Mouse (Mus musculus) lung, adult 18-20 months (tissue): ENCODE results near the gene Mrpl35.

Experiments used
- DNase-seq, 2 experiments: peaks; one replicate each; pipeline ENCODE4 v3.0.0; 2022; ENCODE audit warnings: mixed read lengths in 2 of 2

Gene Mrpl35

GRCm38 (mm10) chr6:71799391-71799790, 27.4 kb downstream of the Mrpl35 start:
- DNase-seq = no peak

DNA sequence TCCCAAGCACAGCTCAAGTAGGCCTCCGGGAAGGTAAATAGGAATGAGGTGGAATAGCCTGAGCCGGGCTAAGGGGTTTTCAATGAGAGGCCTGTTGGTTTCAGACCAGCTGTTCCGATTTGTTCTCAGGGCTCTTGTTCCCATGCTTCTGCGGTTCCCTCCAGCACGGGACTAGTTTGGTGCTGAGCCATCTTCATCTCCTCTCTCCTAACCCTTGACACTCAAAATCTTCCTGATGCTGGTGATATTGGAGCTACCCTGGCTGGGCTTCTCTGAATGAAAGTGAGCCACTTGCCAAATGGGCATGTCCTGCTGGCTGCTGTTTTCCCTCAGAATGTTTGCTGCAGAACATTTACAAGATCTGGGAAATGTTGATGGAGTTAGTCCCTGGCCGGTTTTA, 35.0 kb downstream of the Mrpl35 start:
- no peak for DNase-seq

DNA sequence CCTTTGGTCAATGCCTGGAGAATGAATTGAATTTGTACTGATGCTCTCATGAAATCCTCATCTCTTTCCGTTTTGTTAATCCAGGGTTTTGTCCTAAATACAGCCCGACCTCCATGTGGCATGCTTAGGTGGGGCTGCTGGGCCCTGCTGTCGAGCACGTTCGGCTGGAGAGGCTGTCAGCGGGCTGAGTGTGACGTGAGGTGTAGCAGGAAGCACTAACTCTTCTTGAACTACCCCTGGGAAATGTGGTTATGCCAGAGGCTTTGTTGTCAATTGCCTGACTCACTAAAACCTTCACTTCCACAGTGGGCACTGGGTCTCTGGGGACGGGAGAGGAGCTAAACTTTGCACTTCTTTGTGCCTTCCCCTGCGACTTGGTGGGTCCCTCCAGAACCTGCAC, 38.4 kb downstream of the Mrpl35 start:
- no peak for DNase-seq

GRCm38 (mm10) chr6:71783165-71783564, 43.6 kb downstream of the Mrpl35 start:
- DNase-seq = no peak

GRCm38 (mm10) chr6:71780431-71780830, 46.3 kb downstream of the Mrpl35 start:
- DNase-seq = no peak

DNA sequence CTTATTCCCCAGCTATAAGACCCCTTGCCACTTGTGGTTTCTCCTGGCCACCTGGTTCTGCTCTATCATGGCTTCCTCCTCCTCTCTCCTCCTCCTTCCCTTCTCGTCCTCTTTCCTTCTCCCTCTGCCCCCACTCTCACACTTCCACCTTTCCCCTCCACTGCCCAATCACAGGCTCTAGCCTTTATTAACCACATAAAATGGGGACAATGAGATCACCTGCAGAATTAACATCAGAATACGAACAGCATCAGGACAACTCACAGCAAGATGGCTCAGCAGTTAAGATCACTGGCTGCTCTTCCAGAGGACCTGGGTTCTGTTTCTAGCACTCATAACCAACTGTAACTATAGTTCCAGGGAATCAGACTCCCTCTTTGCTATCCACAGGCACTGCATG, 46.9 kb downstream of the Mrpl35 start:
- DNase-seq = no peak

- DNase-seq = no peak
Observed at GRCm38 (mm10) chr6:71778016-71778415, 48.8 kb downstream of the Mrpl35 start.

DNA sequence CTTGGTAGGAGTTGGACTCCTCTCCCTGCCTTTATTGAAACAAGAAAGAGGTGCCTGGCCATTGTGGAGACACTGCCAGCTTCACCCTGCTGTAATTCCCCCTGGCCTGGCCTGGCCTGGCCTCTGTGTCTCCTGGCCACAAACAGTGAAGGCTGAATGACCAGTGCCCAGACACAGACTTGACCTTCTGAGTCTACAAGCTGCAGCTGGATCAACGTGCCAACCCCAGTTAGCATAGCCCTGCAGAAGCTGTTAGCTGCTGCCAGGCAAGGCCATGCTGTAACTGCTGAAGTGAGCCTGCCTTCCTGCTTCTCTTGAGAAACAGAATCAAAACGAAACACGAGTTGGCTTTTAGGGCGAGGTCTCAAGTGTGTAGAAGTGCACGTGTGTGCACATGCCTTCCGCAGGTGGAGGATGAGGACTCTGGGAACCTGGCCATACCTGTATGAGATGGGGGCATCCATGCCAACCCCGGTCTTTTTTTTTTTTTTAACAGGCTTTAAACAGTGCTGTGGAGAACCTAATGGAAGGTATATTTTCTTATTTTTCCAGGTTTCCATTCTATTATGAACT, 54.0 kb downstream of the Mrpl35 start:
- DNase-seq = peak; percentile 16 to 29

- DNase-seq = no peak
Observed at GRCm38 (mm10) chr6:71772156-71772555, 54.6 kb downstream of the Mrpl35 start.

- DNase-seq = no peak
Observed at GRCm38 (mm10) chr6:71771282-71771681, 55.5 kb downstream of the Mrpl35 start.

GRCm38 (mm10) chr6:71770856-71771255, 55.9 kb downstream of the Mrpl35 start:
- DNase-seq = no peak

DNA sequence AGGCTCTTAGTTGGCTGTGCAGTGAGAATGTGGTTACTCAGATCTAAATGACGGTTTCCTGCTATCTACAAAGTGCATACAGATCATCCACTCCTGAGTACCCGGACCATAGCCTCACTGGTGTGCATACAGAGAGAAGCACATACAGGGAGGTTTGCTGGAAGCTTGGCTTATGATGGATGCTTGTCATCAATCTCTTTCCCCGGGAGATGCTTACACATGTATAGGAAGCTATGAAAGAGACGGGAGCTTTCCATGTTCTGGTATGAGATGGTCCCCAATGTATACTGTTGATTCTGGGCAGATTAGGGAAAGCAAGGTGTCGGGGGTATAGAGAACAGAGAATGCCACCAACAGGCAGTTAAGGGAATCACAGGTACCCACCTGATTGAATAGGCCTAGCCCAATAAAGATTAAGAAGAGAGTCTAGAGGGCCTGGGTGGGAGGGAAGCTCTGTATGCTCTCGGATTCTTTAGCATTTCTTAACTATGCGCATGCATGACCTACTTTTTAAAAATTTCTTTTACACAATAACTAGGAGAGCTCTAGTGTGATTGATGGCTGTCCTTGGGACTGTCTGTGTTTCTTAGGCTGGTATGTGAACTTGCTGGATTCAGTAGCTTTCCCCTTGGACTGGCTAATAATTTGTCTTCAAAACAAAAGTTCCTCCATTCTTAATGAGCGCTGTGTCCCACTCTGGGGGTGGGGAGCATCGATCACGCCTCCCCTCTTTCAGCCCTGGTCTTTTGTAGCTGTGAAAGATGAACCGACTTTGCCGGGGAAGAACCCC, 56.7 kb downstream of the Mrpl35 start:
- DNase-seq = no peak

DNA sequence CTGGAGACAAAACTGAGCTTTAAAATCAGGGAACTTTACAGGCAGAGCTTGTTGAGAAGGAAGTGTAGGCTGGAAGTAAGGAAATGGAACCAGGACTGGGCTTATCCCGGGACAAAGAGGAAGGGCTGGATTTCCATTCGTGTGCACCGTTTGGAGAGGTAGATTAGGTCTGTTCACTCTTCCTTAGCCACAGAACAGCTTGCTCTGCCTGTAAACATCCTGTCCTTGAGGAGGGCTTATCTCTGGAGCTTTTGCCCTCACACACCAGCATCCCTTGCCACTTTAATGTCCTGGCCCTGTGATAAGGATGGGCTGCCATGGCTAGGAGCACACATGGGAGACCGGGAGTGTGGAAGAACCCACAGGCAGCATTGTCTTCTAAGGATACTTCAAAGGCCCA, 59.0 kb downstream of the Mrpl35 start:
- no peak for DNase-seq
